Mouse (Mus musculus) heart, adult 2 months (tissue): ENCODE results near the gene Thoc5. TPM values are rescaled to one million over a fixed set of nuclear protein-coding genes. Genes with fewer than 3 reads are reported as not detected.

ENCODE experiments used
- DNase-seq, 2 experiments: peaks; one replicate each; pipeline ENCODE4 v3.0.0; 2021
- H3K27ac ChIP-seq: fragments of 200-600 bp; 2 replicates; pipeline ENCODE4 v1.8.1; 2022
- H3K27me3 ChIP-seq: fragments of 200-500 bp; 2 replicates; pipeline ENCODE4 v1.6.1; 2012; ENCODE audit warnings: mild to moderate bottlenecking, low read length, inconsistent platforms, mixed read lengths; ENCODE audit not compliant: control insufficient read depth, insufficient read depth
- H3K36me3 ChIP-seq: fragments of 200-500 bp; 2 replicates; pipeline ENCODE4 v1.6.1; 2012; ENCODE audit warnings: low read length, inconsistent platforms; ENCODE audit not compliant: control insufficient read depth, insufficient read depth
- H3K4me1 ChIP-seq: fragments of 200-500 bp; 2 replicates; pipeline ENCODE4 v1.6.1; 2011; ENCODE audit warnings: low read length; ENCODE audit not compliant: control insufficient read depth, insufficient read depth
- H3K4me3 ChIP-seq: fragments of 200-600 bp; 2 replicates; pipeline ENCODE4 v1.8.1; 2022
- H3K79me2 ChIP-seq: fragments of 200-500 bp; replicated peaks from 2 replicates; pipeline ENCODE4 v1.6.1; 2012; ENCODE audit warnings: mild to moderate bottlenecking, inconsistent platforms, low read length, moderate library complexity, mixed read lengths; ENCODE audit not compliant: control insufficient read depth, insufficient read depth
- H3K9ac ChIP-seq: fragments of 200-500 bp; 2 replicates; pipeline ENCODE4 v1.6.1; 2012; ENCODE audit warnings: low read depth, mild to moderate bottlenecking, control low read depth, inconsistent platforms, low read length, mixed read lengths
- CTCF ChIP-seq: fragments of 200-600 bp; IDR thresholded peaks from 2 replicates; pipeline ENCODE4 v1.8.1; 2022; ENCODE audit warnings: antibody characterized with exemption, mild to moderate bottlenecking, moderate library complexity
- EP300 ChIP-seq: fragments of 200-500 bp; IDR thresholded peaks from 2 replicates; pipeline ENCODE4 v1.6.1; 2011; ENCODE audit warnings: low read depth, low read length, control low read depth; ENCODE audit not compliant: insufficient read depth
- POLR2A ChIP-seq: fragments of 200-500 bp; IDR thresholded peaks from 2 replicates; pipeline ENCODE4 v1.6.1; 2011; ENCODE audit warnings: mild to moderate bottlenecking, low read depth, low read length, control low read depth; ENCODE audit not compliant: insufficient read depth
- WGBS: fragments of 180-500 bp; shearing (Covaris S2); methylation state at CpG from one replicate; pipeline ENCODE4 v1.1.7; 2018; 5-methylcytosine and 5-hydroxymethylcytosine counted together
- intact Hi-C: fragments of 180-260 bp; cut with DNase I; formaldehyde crosslinking; loops from one replicate; pipeline ENCODE4 v1.15.1; 2025
- polyA plus RNA-seq: library from polyadenylated mRNA; depleted of rRNA; stranded (reverse); fragments of >200 nt; gene quantifications from 2 replicates; pipeline ENCODE4 v1.2.3, GENCODE M21; 2012
- total RNA-seq, 2 experiments: library from RNA; stranded (reverse); gene quantifications; 2 replicates each; pipeline ENCODE4 v1.2.3; 2021

The Thoc5 gene
- total and polyA plus RNA-seq, 3 experiments = 12.8 to 16.5 (median 16.2) TPM

- TF ChIP-seq CTCF (no peak), POLR2A (no peak), EP300 (no peak)
- no peaks in the 10 kb centered on the region for H3K36me3 ChIP-seq
Measured at GRCm38 (mm10) chr11:4854181-4854580, 40.9 kb upstream of the Thoc5 start.

GRCm38 (mm10) chr11:4858416-4858815 is 36.7 kb upstream of the Thoc5 start:
- Histone ChIP-seq H3K4me1 (no peaks in the 10 kb centered on the region), H3K27me3 (no peaks in the 10 kb centered on the region; the same call in 1 of the 2 replicates), H3K27ac (no peak overlapping the region), H3K4me3 (no peak overlapping the region), H3K79me2 (no peaks in the 10 kb centered on the region), H3K36me3 (no peaks in the 10 kb centered on the region), H3K9ac (no peak overlapping the region)
- 22% methylated on average over 2 of the region's 2 CpGs for WGBS
- intact Hi-C loops = no loop called here
- TF ChIP-seq EP300 (no peak), CTCF (no peak), POLR2A (no peak)
- DNase-seq = no peak

More at GRCm38 (mm10) chr11:4854181-4854580, 40.9 kb upstream of the Thoc5 start:
- WGBS = 96% methylated on average over 5 of the region's 5 CpGs
- intact Hi-C loops = no loop called here
- Histone ChIP-seq H3K9ac (no peak overlapping the region), H3K27ac (no peak overlapping the region), H3K4me1 (no peaks in the 10 kb centered on the region), H3K27me3 (no peaks in the 10 kb centered on the region; the same call in 1 of the 2 replicates), H3K4me3 (no peak overlapping the region), H3K79me2 (no peaks in the 10 kb centered on the region)
- DNase-seq = no peak

- Histone ChIP-seq H3K27ac (no peak overlapping the region), H3K9ac (no peak overlapping the region), H3K27me3 (no peaks in the 10 kb centered on the region; the same call in 1 of the 2 replicates), H3K79me2 (no peaks in the 10 kb centered on the region), H3K36me3 (no peaks in the 10 kb centered on the region), H3K4me1 (no peaks in the 10 kb centered on the region), H3K4me3 (no peak overlapping the region)
- DNase-seq = no peak
- intact Hi-C loops = no loop called here
- WGBS = 44% methylated on average over 1 of the region's 1 CpGs
- no peak for TF ChIP-seq EP300
- no peak for TF ChIP-seq POLR2A
- no peak for TF ChIP-seq CTCF
Measured at GRCm38 (mm10) chr11:4860986-4861385, 34.1 kb upstream of the Thoc5 start.

- no peak overlapping the region for H3K4me3 ChIP-seq
- no peaks in the 10 kb centered on the region for H3K79me2 ChIP-seq
- TF ChIP-seq EP300 = no peak
- no peak for TF ChIP-seq CTCF
- TF ChIP-seq POLR2A = no peak
- no peaks in the 10 kb centered on the region for H3K36me3 ChIP-seq
- H3K27me3 ChIP-seq = no peaks in the 10 kb centered on the region; the same call in 1 of the 2 replicates
- 48% methylated on average over 11 of the region's 11 CpGs for WGBS
- no peak overlapping the region for H3K27ac ChIP-seq
- intact Hi-C loops = no loop called here
- no peaks in the 10 kb centered on the region for H3K4me1 ChIP-seq
- H3K9ac ChIP-seq = no peak overlapping the region
- no peak for DNase-seq
Measured at GRCm38 (mm10) chr11:4861816-4862604, 33.1 kb upstream of the Thoc5 start.

- H3K9ac ChIP-seq = no peak overlapping the region
- no peaks in the 10 kb centered on the region for H3K79me2 ChIP-seq
- DNase-seq = no peak
- intact Hi-C loops = no loop called here
- 87% methylated on average over 1 of the region's 1 CpGs for WGBS
- H3K4me3 ChIP-seq = no peak overlapping the region
- H3K27me3 ChIP-seq = no peaks in the 10 kb centered on the region; the same call in 1 of the 2 replicates
- TF ChIP-seq EP300 (no peak), CTCF (no peak), POLR2A (no peak)
- H3K4me1 ChIP-seq = no peaks in the 10 kb centered on the region
- H3K27ac ChIP-seq = no peak overlapping the region
- no peaks in the 10 kb centered on the region for H3K36me3 ChIP-seq
Measured at GRCm38 (mm10) chr11:4862730-4863129, 32.4 kb upstream of the Thoc5 start.

GRCm38 (mm10) chr11:4865645-4866251 is 29.4 kb upstream of the Thoc5 start:
- H3K27me3 ChIP-seq = no peaks in the 10 kb centered on the region
- no peak overlapping the region for H3K9ac ChIP-seq
- intact Hi-C loops = loop anchor here (1.0 kb wide), 1 partner anchor 22 kb away; no protein-coding TSS in a partner anchor
- H3K4me1 ChIP-seq = no peaks in the 10 kb centered on the region
- no peak overlapping the region for H3K4me3 ChIP-seq
- 32% methylated on average over 10 of the region's 10 CpGs for WGBS
- no peak overlapping the region for H3K27ac ChIP-seq
- no peaks in the 10 kb centered on the region for H3K79me2 ChIP-seq
- peak; percentile 35 to 49 for DNase-seq
- no peaks in the 10 kb centered on the region for H3K36me3 ChIP-seq
- TF ChIP-seq POLR2A (no peak), CTCF (peak; percentile 94), EP300 (no peak)
